Mouse (Mus musculus): ENCODE measurements at regions not wholly inside any gene's neighbourhood (a gene's known extent, or its start where the extent isn't known, plus 50 kb on each side); places are given as distances from the start of the nearest gene placed in this dataset.
A peak's percentile ranks its signal among the peaks of the same experiment; 100 is the strongest.

- no peak overlapping the region for H3K9ac ChIP-seq
- H3K27ac ChIP-seq (replicated peaks), result peak overlapping the region; percentile 51; the same call in 1 of the 2 replicates
Observed at GRCm38 (mm10) chr8:112097883-112098635, 83.2 kb upstream of the Gm6793 start.

GRCm38 (mm10) chr8:112094881-112095280 is 80.0 kb upstream of the Gm6793 start:
- Histone ChIP-seq H3K4me2 (no peak overlapping the region), H3K27me3 (replicated peaks) (no peaks in the 10 kb centered on the region), H3K9ac (no peak overlapping the region), H3K27ac (replicated peaks) (no peak overlapping the region), H3K4me3 (no peak overlapping the region), H3K4me1 (no peaks in the 10 kb centered on the region), H3K36me3 (no peaks in the 10 kb centered on the region), H3K9me3 (no peaks in the 10 kb centered on the region)
- WGBS, result 58% methylated on average over 2 of the region's 2 CpGs
- ATAC-seq (ENCODE audit: extremely low read depth, insufficient number of reproducible peaks, low FRiP score, low TSS enrichment), result no peak

More at GRCm38 (mm10) chr8:112097883-112098635, 83.2 kb upstream of the Gm6793 start:
- 64% methylated on average over 10 of the region's 10 CpGs for WGBS
- H3K4me3 ChIP-seq, result no peak overlapping the region
- no peaks in the 10 kb centered on the region for H3K36me3 ChIP-seq
- 0 out of 2 replicates have a peak overlapping the region, but pooled peaks have one; percentile 12 for H3K4me2 ChIP-seq
- no peaks in the 10 kb centered on the region for H3K27me3 ChIP-seq (replicated peaks)
- H3K4me1 ChIP-seq, result no peaks in the 10 kb centered on the region
- no peak; the same call in 1 of the 2 replicates for ATAC-seq (ENCODE audit: extremely low read depth, insufficient number of reproducible peaks, low FRiP score, low TSS enrichment)
- no peaks in the 10 kb centered on the region for H3K9me3 ChIP-seq

- Histone ChIP-seq H3K4me1 (no peaks in the 10 kb centered on the region), H3K36me3 (no peaks in the 10 kb centered on the region), H3K9ac (no peak overlapping the region), H3K9me3 (no peaks in the 10 kb centered on the region), H3K27ac (replicated peaks) (no peak overlapping the region), H3K4me2 (no peak overlapping the region), H3K27me3 (replicated peaks) (no peaks in the 10 kb centered on the region), H3K4me3 (no peak overlapping the region)
- no peak for ATAC-seq (ENCODE audit: extremely low read depth, insufficient number of reproducible peaks, low FRiP score, low TSS enrichment)
- WGBS, result 55% methylated on average over 7 of the region's 7 CpGs
Observed at GRCm38 (mm10) chr8:112093554-112093953, 78.7 kb upstream of the Gm6793 start.

- ATAC-seq (ENCODE audit: extremely low read depth, insufficient number of reproducible peaks, low FRiP score, low TSS enrichment), result no peak
Observed at GRCm38 (mm10) chr8:112092831-112093230, 78.0 kb upstream of the Gm6793 start.

GRCm38 (mm10) chr8:112078621-112079020 is 63.8 kb upstream of the Gm6793 start:
- no peaks in the 10 kb centered on the region for H3K27me3 ChIP-seq (replicated peaks)

More at GRCm38 (mm10) chr8:112092831-112093230, 78.0 kb upstream of the Gm6793 start:
- Histone ChIP-seq H3K4me1 (no peaks in the 10 kb centered on the region), H3K36me3 (no peaks in the 10 kb centered on the region), H3K4me3 (no peak overlapping the region), H3K27me3 (replicated peaks) (no peaks in the 10 kb centered on the region), H3K9ac (no peak overlapping the region), H3K9me3 (no peaks in the 10 kb centered on the region), H3K27ac (replicated peaks) (no peak overlapping the region), H3K4me2 (no peak overlapping the region)
- WGBS, result 51% methylated on average over 3 of the region's 3 CpGs

GRCm38 (mm10) chr8:112072205-112072604 is 57.4 kb upstream of the Gm6793 start:
- no peak overlapping the region for H3K4me2 ChIP-seq
- H3K9me3 ChIP-seq, result no peaks in the 10 kb centered on the region
- no peaks in the 10 kb centered on the region for H3K27me3 ChIP-seq (replicated peaks)
- no peak for ATAC-seq (ENCODE audit: extremely low read depth, insufficient number of reproducible peaks, low FRiP score, low TSS enrichment)
- WGBS, result 70% methylated on average over 14 of the region's 14 CpGs
- no peak overlapping the region for H3K4me3 ChIP-seq
- H3K27ac ChIP-seq (replicated peaks), result no peak overlapping the region
- H3K4me1 ChIP-seq, result no peaks in the 10 kb centered on the region
- H3K9ac ChIP-seq, result no peak overlapping the region
- no peaks in the 10 kb centered on the region for H3K36me3 ChIP-seq

More at GRCm38 (mm10) chr8:112078621-112079020, 63.8 kb upstream of the Gm6793 start:
- no peaks in the 10 kb centered on the region for H3K9me3 ChIP-seq
- WGBS, result 69% methylated on average over 10 of the region's 10 CpGs
- no peaks in the 10 kb centered on the region for H3K36me3 ChIP-seq
- no peak overlapping the region for H3K4me3 ChIP-seq
- H3K9ac ChIP-seq, result no peak overlapping the region
- no peak for ATAC-seq (ENCODE audit: extremely low read depth, insufficient number of reproducible peaks, low FRiP score, low TSS enrichment)
- no peak overlapping the region for H3K27ac ChIP-seq (replicated peaks)
- H3K4me1 ChIP-seq, result no peaks in the 10 kb centered on the region
- no peak overlapping the region for H3K4me2 ChIP-seq

GRCm38 (mm10) chr8:112070251-112070650 is 55.4 kb upstream of the Gm6793 start:
- Histone ChIP-seq H3K27ac (replicated peaks) (no peak overlapping the region), H3K4me2 (no peak overlapping the region), H3K27me3 (replicated peaks) (no peaks in the 10 kb centered on the region), H3K4me3 (no peak overlapping the region), H3K36me3 (no peaks in the 10 kb centered on the region), H3K4me1 (no peaks in the 10 kb centered on the region), H3K9ac (no peak overlapping the region), H3K9me3 (no peaks in the 10 kb centered on the region)
- WGBS, result 78% methylated on average over 8 of the region's 8 CpGs
- ATAC-seq (ENCODE audit: extremely low read depth, insufficient number of reproducible peaks, low FRiP score, low TSS enrichment), result no peak
